Mouse (Mus musculus) G1E (cell line): Measurements from ENCODE around the gene Mknk2. TPM values are rescaled to one million over a fixed set of nuclear protein-coding genes. Genes with fewer than 3 reads are reported as not detected.

ENCODE experiments used
- ATAC-seq: 2 replicates; pipeline ENCODE4 v1.8.0; 2016; ENCODE audit warnings: mild to moderate bottlenecking; ENCODE audit not compliant: insufficient number of reproducible peaks, poor library complexity, low FRiP score, severe bottlenecking; ENCODE audit errors: extremely low read depth
- DNase-seq: peaks from one replicate; pipeline ENCODE4 v3.0.0; 2012; ENCODE audit warnings: low spot score
- H3K27me3 ChIP-seq: 2 replicates; pipeline ENCODE4 v1.6.1; 2012; ENCODE audit warnings: mild to moderate bottlenecking, low read length, inconsistent platforms; ENCODE audit not compliant: insufficient read depth
- H3K36me3 ChIP-seq: replicated peaks from 2 replicates; pipeline ENCODE3; 2012; ENCODE audit warnings: mild to moderate bottlenecking, inconsistent platforms
- H3K4me1 ChIP-seq: 2 replicates; pipeline ENCODE4 v1.6.1; 2012; ENCODE audit warnings: low read depth, low read length, inconsistent platforms, mixed read lengths; ENCODE audit not compliant: insufficient read depth
- H3K4me3 ChIP-seq: 2 replicates; pipeline ENCODE4 v1.5.1; 2012; ENCODE audit warnings: low read depth, mild to moderate bottlenecking, inconsistent platforms, low read length, moderate library complexity, mixed read lengths
- H3K9me3 ChIP-seq: replicated peaks from 2 replicates; pipeline ENCODE4 v1.6.1; 2012; ENCODE audit warnings: inconsistent platforms
- CTCF ChIP-seq: IDR thresholded peaks from 2 replicates; pipeline ENCODE4 v1.5.1; 2012; ENCODE audit warnings: low read depth, low read length, inconsistent platforms, mixed read lengths
- GATA1 ChIP-seq: IDR thresholded peaks from 2 replicates; pipeline ENCODE4 v1.6.1; 2012; ENCODE audit warnings: borderline replicate concordance, low read length, inconsistent platforms, mixed read lengths
- GATA2 ChIP-seq: IDR thresholded peaks from 2 replicates; pipeline ENCODE4 v1.6.1; 2012; ENCODE audit warnings: low read depth, low read length, inconsistent platforms, borderline replicate concordance
- POLR2AphosphoS5 ChIP-seq: IDR thresholded peaks from 2 replicates; pipeline ENCODE4 v1.6.1; 2012; ENCODE audit warnings: low read depth, low read length, inconsistent platforms; ENCODE audit not compliant: insufficient replicate concordance
- TAL1 ChIP-seq: conservative IDR thresholded peaks from 2 replicates; pipeline ENCODE4 v1.6.1; 2012; ENCODE audit warnings: low read depth, low read length, inconsistent platforms, mixed read lengths
- polyA plus RNA-seq: library from polyadenylated mRNA; stranded (reverse); fragments of >175 nt; gene quantifications from 2 replicates; pipeline ENCODE4 v1.2.3, GENCODE M21; 2012
- total RNA-seq, 2 experiments: library from RNA; stranded (forward) in 1 of 2; stranded (reverse) in 1 of 2; fragments of 200-1000 nt in 1 of 2; fragments of >200 nt in 1 of 2; fragmentation: Nextera tagmentation in 1 of 2; gene quantifications; 2 replicates each; pipeline ENCODE4 v1.2.3; 2014 to 2017

Gene Mknk2
- total and polyA plus RNA-seq, 3 experiments = 70.4 to 455 (median 140) TPM

DNA sequence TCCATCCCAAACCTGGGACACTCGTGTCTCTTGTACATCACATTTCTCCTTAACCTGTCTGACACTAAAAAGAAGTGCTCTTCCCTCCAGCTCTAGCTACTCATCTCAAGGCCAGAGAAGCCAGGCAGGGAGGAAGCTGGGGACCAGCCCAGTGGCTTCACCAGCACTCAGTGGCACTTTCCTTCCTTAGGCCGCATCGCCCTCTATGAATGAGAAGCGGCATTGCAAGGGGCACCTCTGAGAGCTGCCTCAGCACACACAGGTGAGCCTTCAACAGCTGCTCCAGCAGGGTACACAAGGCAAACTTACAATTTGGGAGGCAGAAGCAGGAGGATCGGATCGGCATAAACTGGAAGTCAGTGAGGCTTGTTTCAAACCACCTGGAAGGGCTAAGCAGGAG is 6.3 kb upstream of the Mknk2 start:
- Histone ChIP-seq H3K4me3 (no peak overlapping the region; the same call in 1 of the 2 replicates), H3K4me1 (peaks cover 63% of the 10 kb centered on the region), H3K9me3 (no peaks in the 10 kb centered on the region), H3K27me3 (no peaks in the 10 kb centered on the region), H3K36me3 (peaks cover 72% of the 10 kb centered on the region)
- no peak for TF ChIP-seq GATA2
- no peak for TF ChIP-seq GATA1
- peak; percentile 67 for TF ChIP-seq CTCF
- TF ChIP-seq POLR2AphosphoS5 = no peak
- DNase-seq = no peak
- no peak for ATAC-seq

DNA sequence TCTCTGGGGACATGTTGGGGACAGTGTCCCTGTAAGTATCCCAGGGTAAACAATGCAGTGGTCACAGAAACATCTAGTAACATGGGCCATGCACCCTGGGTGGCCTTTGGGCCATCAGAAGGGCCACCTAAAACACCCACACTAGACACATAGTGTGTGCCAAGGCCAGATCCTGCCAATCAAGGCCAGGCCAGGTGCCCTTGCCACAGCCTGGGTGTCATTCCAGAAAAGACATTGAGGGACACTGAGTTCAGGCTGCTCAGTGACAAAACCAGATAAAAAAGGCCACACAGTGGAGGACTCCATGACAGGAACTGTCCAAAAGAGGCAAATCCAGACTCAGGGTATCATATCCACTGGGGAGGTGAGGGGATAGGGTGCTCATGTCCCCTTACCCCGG is 5.7 kb upstream of the Mknk2 start:
- TF ChIP-seq POLR2AphosphoS5 (no peak), TAL1 (no peak), GATA2 (no peak), GATA1 (no peak), CTCF (no peak)
- DNase-seq (no peak), ATAC-seq (no peak)
- Histone ChIP-seq H3K4me1 (peaks cover 68% of the 10 kb centered on the region), H3K9me3 (no peaks in the 10 kb centered on the region), H3K36me3 (peaks cover 67% of the 10 kb centered on the region), H3K27me3 (no peaks in the 10 kb centered on the region), H3K4me3 (no peak overlapping the region)

- TF ChIP-seq GATA2 (no peak), GATA1 (no peak), CTCF (no peak), TAL1 (no peak), POLR2AphosphoS5 (no peak)
- no peak overlapping the region for H3K4me3 ChIP-seq
- H3K4me1 ChIP-seq = peaks cover 79% of the 10 kb centered on the region
- peaks cover 52% of the 10 kb centered on the region for H3K36me3 ChIP-seq
- DNase-seq = no peak
- H3K27me3 ChIP-seq = no peaks in the 10 kb centered on the region
- no peak for ATAC-seq
- H3K9me3 ChIP-seq = no peaks in the 10 kb centered on the region
Measured at GRCm38 (mm10) chr10:80682003-80682402, 4.1 kb upstream of the Mknk2 start.

- H3K36me3 ChIP-seq = peaks cover 35% of the 10 kb centered on the region
- no peak for DNase-seq
- TF ChIP-seq CTCF = no peak
- no peak for TF ChIP-seq GATA2
- TF ChIP-seq TAL1 = no peak
- TF ChIP-seq GATA1 = no peak
- no peak for TF ChIP-seq POLR2AphosphoS5
- H3K4me1 ChIP-seq = peaks cover 69% of the 10 kb centered on the region
- no peaks in the 10 kb centered on the region for H3K9me3 ChIP-seq
- ATAC-seq = no peak
- H3K27me3 ChIP-seq = no peaks in the 10 kb centered on the region
- no peak overlapping the region for H3K4me3 ChIP-seq
Measured at GRCm38 (mm10) chr10:80680260-80680696, 2.4 kb upstream of the Mknk2 start.

- no peak for TF ChIP-seq POLR2AphosphoS5
- no peak for TF ChIP-seq GATA1
- TF ChIP-seq CTCF = no peak
- no peak for TF ChIP-seq TAL1
- no peak for TF ChIP-seq GATA2
- H3K4me1 ChIP-seq = peaks cover 69% of the 10 kb centered on the region
- DNase-seq (no peak), ATAC-seq (no peak)
- H3K27me3 ChIP-seq = no peaks in the 10 kb centered on the region
- H3K36me3 ChIP-seq = peaks cover 34% of the 10 kb centered on the region
- H3K4me3 ChIP-seq = peak overlapping the region; percentile 87; the same call in 1 of the 2 replicates
- no peaks in the 10 kb centered on the region for H3K9me3 ChIP-seq
Measured at GRCm38 (mm10) chr10:80679556-80680259, 1.8 kb upstream of the Mknk2 start.

DNA sequence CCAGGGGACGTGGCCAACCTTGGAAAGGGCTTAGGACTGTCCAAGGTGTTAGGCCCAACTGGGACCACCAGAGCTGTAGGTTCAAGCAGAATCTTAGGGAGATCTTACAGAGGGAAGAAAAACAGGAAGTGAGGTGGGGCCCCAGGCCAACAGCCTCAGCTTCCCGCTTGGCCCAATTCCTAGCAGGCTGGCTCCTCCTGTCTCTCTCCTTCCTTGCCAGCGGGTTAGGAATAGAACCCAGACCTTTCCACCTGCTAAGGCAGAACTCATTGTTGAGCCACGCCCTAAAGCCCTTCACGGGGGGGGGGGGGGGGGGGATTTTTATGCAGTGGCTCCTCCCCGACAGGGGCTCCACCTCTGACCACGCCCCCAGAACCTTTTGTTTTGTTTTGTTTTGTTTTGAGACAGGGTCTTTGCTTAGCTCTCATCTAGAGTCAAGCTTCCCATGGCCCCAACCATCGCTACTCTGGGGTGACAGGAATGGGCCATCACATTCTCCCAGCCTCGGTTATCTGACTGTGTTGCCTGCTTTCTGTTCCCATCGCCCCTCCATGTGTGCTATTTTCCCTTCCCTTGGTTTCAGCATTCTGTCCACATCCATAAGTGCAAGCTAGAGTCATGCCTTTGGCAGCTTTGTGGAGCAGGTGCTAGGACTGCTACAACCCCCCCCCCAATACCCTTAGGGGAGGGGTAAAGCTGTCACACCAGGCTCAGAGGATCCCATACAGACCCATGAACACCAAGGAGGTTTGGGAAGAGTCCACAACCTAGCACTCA is 877 bp upstream of the Mknk2 start:
- ATAC-seq (no peak), DNase-seq (no peak)
- Histone ChIP-seq H3K4me3 (peak overlapping the region; percentile 87), H3K36me3 (peaks cover 35% of the 10 kb centered on the region), H3K4me1 (peaks cover 70% of the 10 kb centered on the region), H3K9me3 (no peaks in the 10 kb centered on the region), H3K27me3 (no peaks in the 10 kb centered on the region)
- TF ChIP-seq TAL1 = no peak
- TF ChIP-seq GATA1 = no peak
- TF ChIP-seq GATA2 = no peak
- TF ChIP-seq CTCF = no peak
- no peak for TF ChIP-seq POLR2AphosphoS5
